Mouse (Mus musculus) brain, adult 2 months (tissue): ENCODE measurements around the gene Pth2.

Experiments used
- DNase-seq: peaks from one replicate; pipeline ENCODE4 v3.0.0; 2011; ENCODE audit warnings: low read depth, low spot score

Gene Pth2

GRCm38 (mm10) chr7:45153586-45153985, 27.2 kb upstream of the Pth2 start:
- no peak for DNase-seq

GRCm38 (mm10) chr7:45154096-45154992, 26.5 kb upstream of the Pth2 start, which contains the start of the genes Pih1d1 and Aldh16a1:
Pih1d1 (plus strand) TSS chr7:45154303.
Aldh16a1 (minus strand) TSS chr7:45154584.
- DNase-seq: peak; percentile 98

- DNase-seq: peak; percentile 62
Observed at GRCm38 (mm10) chr7:45154993-45155514, 25.7 kb upstream of the Pth2 start.

- DNase-seq: no peak
Observed at GRCm38 (mm10) chr7:45155590-45155989, 25.2 kb upstream of the Pth2 start.

- DNase-seq: no peak
Observed at GRCm38 (mm10) chr7:45156206-45156605, 24.6 kb upstream of the Pth2 start.

GRCm38 (mm10) chr7:45157459-45157858, 23.3 kb upstream of the Pth2 start:
- peak; percentile 80 for DNase-seq

GRCm38 (mm10) chr7:45158991-45159390, 21.8 kb upstream of the Pth2 start:
- DNase-seq: no peak

GRCm38 (mm10) chr7:45160316-45160800, 20.4 kb upstream of the Pth2 start:
- no peak for DNase-seq

- DNase-seq: no peak
Observed at GRCm38 (mm10) chr7:45160866-45161265, 19.9 kb upstream of the Pth2 start.

GRCm38 (mm10) chr7:45161612-45162473, 19.0 kb upstream of the Pth2 start:
- DNase-seq: peak; percentile 99

GRCm38 (mm10) chr7:45162551-45162950, 18.2 kb upstream of the Pth2 start:
- peak; percentile 73 for DNase-seq

GRCm38 (mm10) chr7:45162996-45163615, 17.7 kb upstream of the Pth2 start:
- DNase-seq: no peak

- peak; percentile 85 for DNase-seq
Observed at GRCm38 (mm10) chr7:45163735-45164490, 16.9 kb upstream of the Pth2 start, which contains the start of gene Slc17a7. Slc17a7 (plus strand) TSS chr7:45163949.

GRCm38 (mm10) chr7:45164833-45165232, 16.0 kb upstream of the Pth2 start:
- peak; percentile 79 for DNase-seq

- peak; percentile 33 for DNase-seq
Observed at GRCm38 (mm10) chr7:45165701-45166100, 15.1 kb upstream of the Pth2 start.

GRCm38 (mm10) chr7:45166950-45167401, 13.8 kb upstream of the Pth2 start:
- DNase-seq: peak; percentile 89

- DNase-seq: peak; percentile 88
Observed at GRCm38 (mm10) chr7:45167761-45168445, 12.9 kb upstream of the Pth2 start.

GRCm38 (mm10) chr7:45168656-45169055, 12.1 kb upstream of the Pth2 start:
- peak; percentile 42 for DNase-seq

GRCm38 (mm10) chr7:45169495-45169894, 11.3 kb upstream of the Pth2 start:
- peak; percentile 86 for DNase-seq

GRCm38 (mm10) chr7:45172974-45173373, 7.8 kb upstream of the Pth2 start:
- DNase-seq: no peak
